Mouse (Mus musculus): ENCODE measurements around the gene Nol6.

DNA sequence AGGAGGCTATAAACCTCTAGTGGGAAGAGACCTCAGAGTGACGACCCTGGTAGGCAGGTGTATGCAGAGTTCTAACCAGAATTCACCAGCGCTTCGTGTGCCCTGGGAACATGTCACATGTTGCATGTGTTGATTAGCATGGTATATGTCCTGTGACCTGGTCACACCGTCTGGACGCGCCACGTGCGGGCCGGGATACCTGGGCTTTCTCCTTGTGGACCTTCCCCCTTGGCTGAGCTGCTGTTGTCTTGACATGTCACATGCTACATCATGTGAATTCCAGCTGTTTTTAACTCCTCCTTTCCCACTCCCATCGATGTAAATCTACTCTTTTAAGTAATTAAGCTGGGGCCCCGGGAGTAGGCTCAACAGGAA lies 25.7 kb downstream of the Nol6 start:
- no peak for TF ChIP-seq CTCF (IDR thresholded peaks at IDR 0.05; ENCODE audit: low read depth)
- TF ChIP-seq EP300 (IDR thresholded peaks at IDR 0.05; ENCODE audit: low read depth), result no peak

Data from liver, postnatal 0 days (tissue).